Mouse (Mus musculus) liver, embryonic 16.5 days (tissue): ENCODE measurements around the gene Madcam1. TPM values are rescaled to one million over a fixed set of nuclear protein-coding genes. Genes with fewer than 3 reads are reported as not detected.

Experiments used
- ATAC-seq: fragments of 200-750 bp; cut with Nextera tagmentation; 2 replicates; pipeline ENCODE4 v1.8.0; 2017; ENCODE audit warnings: low read depth, mild to moderate bottlenecking, moderate number of reproducible peaks, moderate library complexity
- H3K27ac ChIP-seq: fragments of 300-500 bp; sonication (generic); 2 replicates; pipeline ENCODE4 v1.5.1; 2014; ENCODE audit warnings: mild to moderate bottlenecking, low read length
- H3K27me3 ChIP-seq: fragments of 300-500 bp; sonication (generic); 2 replicates; pipeline ENCODE4 v1.6.1; 2014; ENCODE audit warnings: low read depth, low read length, mixed read lengths; ENCODE audit not compliant: control insufficient read depth, insufficient read depth
- H3K36me3 ChIP-seq: fragments of 300-500 bp; sonication (generic); 2 replicates; pipeline ENCODE4 v1.6.1; 2014; ENCODE audit warnings: mild to moderate bottlenecking; ENCODE audit not compliant: control insufficient read depth, insufficient read depth
- H3K4me1 ChIP-seq: fragments of 300-500 bp; sonication (generic); 2 replicates; pipeline ENCODE4 v1.6.1; 2014; ENCODE audit warnings: low read depth, low read length, mixed read lengths; ENCODE audit not compliant: control insufficient read depth
- H3K4me2 ChIP-seq: fragments of 300-500 bp; sonication (generic); 2 replicates; pipeline ENCODE4 v1.6.1; 2014; ENCODE audit warnings: low read depth, low read length, mixed read lengths
- H3K4me3 ChIP-seq: fragments of 300-500 bp; sonication (generic); 2 replicates; pipeline ENCODE4 v1.5.1; 2014; ENCODE audit warnings: low read depth, mild to moderate bottlenecking, low read length
- H3K9ac ChIP-seq: fragments of 300-500 bp; sonication (generic); 2 replicates; pipeline ENCODE4 v1.6.1; 2014; ENCODE audit warnings: low read depth, low read length
- H3K9me3 ChIP-seq: fragments of 300-500 bp; sonication (generic); replicated peaks from 2 replicates; pipeline ENCODE4 v1.6.1; 2016; ENCODE audit warnings: low read length; ENCODE audit not compliant: control insufficient read depth
- whole genome bisulfite sequencing: fragments of 180-500 bp; shearing (Covaris S2); extraction: QIAGEN DNeasy Blood & Tissue Kit; methylation state at CpG from one replicate; pipeline ENCODE4 v1.1.7; 2014; ENCODE audit not compliant: insufficient replicate concordance; 5-methylcytosine and 5-hydroxymethylcytosine counted together
- polyA plus RNA-seq: library from polyadenylated mRNA; unstranded; fragments of >200 nt; fragmentation: Nextera tagmentation; extraction: Ambion mirVana; gene quantifications from 2 replicates; pipeline ENCODE4 v1.2.1, GENCODE M21; 2015

The Madcam1 gene
- polyA plus RNA-seq, 1 experiment from 2014 or later, result 0.24 TPM

GRCm38 (mm10) chr10:79660298-79660697 is 4.1 kb upstream of the Madcam1 start:
- Histone ChIP-seq H3K27me3 (0 out of 2 replicates have a peak, but pooled peaks cover 2% of the 10 kb centered on the region), H3K9ac (no peak overlapping the region), H3K4me3 (no peak overlapping the region), H3K4me2 (no peak overlapping the region), H3K4me1 (no peaks in the 10 kb centered on the region; the same call in 1 of the 2 replicates), H3K9me3 (no peaks in the 10 kb centered on the region), H3K27ac (no peak overlapping the region), H3K36me3 (no peaks in the 10 kb centered on the region)
- WGBS, result 75% methylated on average over 2 of the region's 2 CpGs
- no peak for ATAC-seq

DNA sequence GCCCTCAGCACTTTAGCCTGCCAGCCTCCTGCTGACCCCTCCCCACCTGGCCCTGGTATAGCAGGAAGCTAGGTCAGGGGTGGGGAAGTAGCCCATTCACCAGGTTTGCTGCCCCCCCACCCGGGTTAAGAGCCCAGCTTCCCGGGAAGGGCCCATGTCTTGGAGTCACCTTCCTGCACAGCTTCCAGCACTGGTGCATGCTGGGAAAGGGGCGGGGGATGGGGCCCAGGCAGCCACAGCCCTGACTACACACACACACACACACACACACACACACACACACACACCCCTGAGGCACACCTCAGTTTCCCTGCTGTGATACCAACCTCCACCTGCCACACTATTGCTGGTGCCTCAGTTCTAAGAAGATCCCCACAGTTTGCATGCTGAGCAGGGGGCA is 2.5 kb upstream of the Madcam1 start:
- Histone ChIP-seq H3K4me2 (no peak overlapping the region), H3K9ac (no peak overlapping the region), H3K27ac (no peak overlapping the region), H3K36me3 (no peaks in the 10 kb centered on the region), H3K27me3 (no peaks in the 10 kb centered on the region), H3K4me3 (no peak overlapping the region), H3K4me1 (no peaks in the 10 kb centered on the region; the same call in 1 of the 2 replicates), H3K9me3 (no peaks in the 10 kb centered on the region)
- ATAC-seq, result no peak
- WGBS, result 33% methylated on average over 3 of the region's 3 CpGs

- Histone ChIP-seq H3K27me3 (no peaks in the 10 kb centered on the region), H3K9ac (no peak overlapping the region), H3K27ac (no peak overlapping the region), H3K36me3 (no peaks in the 10 kb centered on the region), H3K4me1 (peaks cover 4% of the 10 kb centered on the region), H3K4me3 (no peak overlapping the region), H3K9me3 (no peaks in the 10 kb centered on the region), H3K4me2 (no peak overlapping the region)
- WGBS, result 76% methylated on average over 8 of the region's 8 CpGs
- ATAC-seq, result no peak
Measured at GRCm38 (mm10) chr10:79665051-79665450, 692 bp downstream of the Madcam1 start.

- Histone ChIP-seq H3K9me3 (no peaks in the 10 kb centered on the region), H3K27ac (no peak overlapping the region), H3K4me1 (peaks cover 12% of the 10 kb centered on the region), H3K4me2 (no peak overlapping the region), H3K4me3 (no peak overlapping the region), H3K9ac (no peak overlapping the region), H3K27me3 (no peaks in the 10 kb centered on the region), H3K36me3 (no peaks in the 10 kb centered on the region)
- no peak for ATAC-seq
- 50% methylated on average over 9 of the region's 9 CpGs for WGBS
Measured at GRCm38 (mm10) chr10:79666493-79666892, 2.1 kb downstream of the Madcam1 start.

DNA sequence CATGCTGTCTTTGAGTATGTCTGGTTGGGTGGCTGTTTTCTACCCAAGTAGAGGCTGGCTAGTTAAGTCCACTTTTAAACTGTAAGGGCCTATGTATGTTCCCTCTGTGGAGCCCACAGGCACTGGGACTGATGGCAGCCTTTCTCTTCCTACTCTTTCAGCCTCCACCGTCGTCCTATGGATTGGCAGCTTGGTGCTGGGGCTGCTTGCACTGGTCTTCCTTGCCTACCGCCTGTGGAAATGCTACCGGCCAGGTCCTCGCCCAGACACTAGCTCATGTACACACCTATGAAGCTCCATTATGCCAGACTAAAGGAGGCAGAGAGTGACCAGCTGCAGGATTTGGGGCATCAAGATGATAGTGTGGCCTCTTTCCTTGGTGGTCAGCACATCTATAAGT is 3.7 kb downstream of the Madcam1 start:
- ATAC-seq, result no peak
- H3K9ac ChIP-seq, result no peak overlapping the region
- 70% methylated on average over 5 of the region's 5 CpGs for WGBS
- no peaks in the 10 kb centered on the region for H3K36me3 ChIP-seq
- H3K27me3 ChIP-seq, result no peaks in the 10 kb centered on the region
- peaks cover 12% of the 10 kb centered on the region for H3K4me1 ChIP-seq
- H3K27ac ChIP-seq, result no peak overlapping the region
- no peak overlapping the region for H3K4me2 ChIP-seq
- no peaks in the 10 kb centered on the region for H3K9me3 ChIP-seq
- no peak overlapping the region for H3K4me3 ChIP-seq

- no peaks in the 10 kb centered on the region for H3K9me3 ChIP-seq
- H3K27ac ChIP-seq, result peak within 1 kb of the TSS; percentile 88
- peak within 1 kb of the TSS; percentile 88 for H3K4me2 ChIP-seq
- ATAC-seq, result peak; percentile 81
- no peaks in the 10 kb centered on the region for H3K36me3 ChIP-seq
- H3K9ac ChIP-seq, result peak within 1 kb of the TSS; percentile 91
- peak within 1 kb of the TSS; percentile 100 for H3K4me3 ChIP-seq
- peaks cover 12% of the 10 kb centered on the region for H3K4me1 ChIP-seq
- WGBS, result under 1% methylated on average over 45 of the region's 45 CpGs
- no peaks in the 10 kb centered on the region for H3K27me3 ChIP-seq
Measured at GRCm38 (mm10) chr10:79668771-79669575, 4.6 kb downstream of the Madcam1 start, which contains the start of gene Tpgs1. Gene Tpgs1 (plus strand): TSS chr10:79669369.

GRCm38 (mm10) chr10:79669576-79670057 is 5.3 kb downstream of the Madcam1 start:
- Histone ChIP-seq H3K4me2 (peak overlapping the region; percentile 88), H3K27ac (peak overlapping the region; percentile 88), H3K36me3 (no peaks in the 10 kb centered on the region), H3K4me1 (peaks cover 12% of the 10 kb centered on the region), H3K4me3 (peak overlapping the region; percentile 100), H3K9me3 (no peaks in the 10 kb centered on the region), H3K27me3 (no peaks in the 10 kb centered on the region), H3K9ac (peak overlapping the region; percentile 91)
- peak; percentile 61 for ATAC-seq
- WGBS, result 0% methylated on average over 47 of the region's 47 CpGs

- 32% methylated on average over 15 of the region's 15 CpGs for WGBS
- Histone ChIP-seq H3K27ac (peak overlapping the region; percentile 88), H3K9ac (peak overlapping the region; percentile 91), H3K4me3 (peak overlapping the region; percentile 100), H3K4me1 (peaks cover 12% of the 10 kb centered on the region), H3K27me3 (no peaks in the 10 kb centered on the region), H3K4me2 (peak overlapping the region; percentile 88), H3K36me3 (no peaks in the 10 kb centered on the region), H3K9me3 (no peaks in the 10 kb centered on the region)
- ATAC-seq, result no peak
Measured at GRCm38 (mm10) chr10:79670071-79670888, 5.9 kb downstream of the Madcam1 start.
